Mouse (Mus musculus) CH12.LX (cell line): Measurements from ENCODE around the gene Sept9. TPM values are rescaled to one million over a fixed set of nuclear protein-coding genes. Genes with fewer than 3 reads are reported as not detected.
A peak's percentile ranks its signal among the peaks of the same experiment; 100 is the strongest.

ENCODE experiments used
- DNase-seq: peaks from one replicate; pipeline ENCODE4 v3.0.0-alpha.2; 2013; ENCODE audit errors: extremely low read depth
- H3K27ac ChIP-seq: 2 replicates; pipeline ENCODE4 v1.5.1; 2012; ENCODE audit warnings: low read depth, mild to moderate bottlenecking, control low read depth, moderate library complexity; ENCODE audit not compliant: insufficient read depth
- H3K27me3 ChIP-seq: replicated peaks from 2 replicates; pipeline ENCODE3; 2012; ENCODE audit warnings: inconsistent platforms
- H3K36me3 ChIP-seq, 2 experiments: replicated peaks in 1 of 2; 2 replicates each; pipeline versions ENCODE3 to v1.6.1; 2012; ENCODE audit warnings: inconsistent platforms in 1 of 2, low read length in 1 of 2, mild to moderate bottlenecking in 1 of 2, mixed read lengths in 1 of 2, moderate library complexity in 1 of 2; ENCODE audit not compliant: control insufficient read depth in 1 of 2, insufficient read depth in 1 of 2
- H3K4me1 ChIP-seq, 2 experiments: 2 replicates each; pipeline ENCODE4 v1.6.1; 2012; ENCODE audit warnings: inconsistent platforms in 1 of 2, moderate library complexity in 1 of 2; ENCODE audit not compliant: insufficient read depth in 2 of 2, control insufficient read depth in 1 of 2
- H3K4me2 ChIP-seq: 2 replicates; pipeline ENCODE4 v1.6.1; 2012; ENCODE audit warnings: low read depth, mild to moderate bottlenecking, control low read depth; ENCODE audit not compliant: poor library complexity, insufficient read depth, severe bottlenecking
- H3K4me3 ChIP-seq, 3 experiments: fragments of 150-350 bp in 1 of 3; sonication (generic) in 1 of 3; replicated peaks in 1 of 3; 2 replicates each; pipeline versions ENCODE3 to v1.5.1; 2011 to 2012; ENCODE audit warnings: low read depth in 2 of 3, low read length in 2 of 3, mild to moderate bottlenecking in 2 of 3, moderate library complexity in 2 of 3, control low read depth in 1 of 3, improper control_type of control experiment in 1 of 3, inconsistent platforms in 1 of 3, mixed read lengths in 1 of 3; ENCODE audit not compliant: poor library complexity in 1 of 3
- H3K79me2 ChIP-seq: replicated peaks from 2 replicates; pipeline ENCODE4 v1.6.1; 2012; ENCODE audit warnings: mild to moderate bottlenecking, moderate library complexity; ENCODE audit not compliant: control insufficient read depth, poor library complexity, insufficient read depth, severe bottlenecking; ENCODE audit errors: extremely low read depth
- H3K9ac ChIP-seq: 2 replicates; pipeline ENCODE4 v1.6.1; 2012; ENCODE audit warnings: low read depth, mild to moderate bottlenecking, control low read depth, moderate library complexity; ENCODE audit not compliant: insufficient read depth
- H3K9me3 ChIP-seq: replicated peaks from 2 replicates; pipeline ENCODE3; 2012; ENCODE audit warnings: low read length, inconsistent platforms, mixed read lengths
- BHLHE40 ChIP-seq: IDR thresholded peaks from 2 replicates; pipeline ENCODE4 v1.6.1; 2011; ENCODE audit warnings: mild to moderate bottlenecking, low read depth, low read length, improper control_type of control experiment
- CHD1 ChIP-seq: IDR thresholded peaks from 2 replicates; pipeline ENCODE4 v1.6.1; 2012; ENCODE audit warnings: low read depth, low read length, improper control_type of control experiment, inconsistent platforms
- CHD2 ChIP-seq: IDR thresholded peaks from 2 replicates; pipeline ENCODE4 v1.6.1; 2011; ENCODE audit warnings: low read length, improper control_type of control experiment
- ELF1 ChIP-seq: IDR thresholded peaks from 2 replicates; pipeline ENCODE4 v1.6.1; 2014; ENCODE audit warnings: low read depth, mild to moderate bottlenecking, inconsistent platforms, low read length, improper control_type of control experiment
- HCFC1 ChIP-seq: IDR thresholded peaks from 2 replicates; pipeline ENCODE4 v1.6.1; 2012; ENCODE audit warnings: low read depth, mild to moderate bottlenecking, inconsistent platforms, low read length, improper control_type of control experiment
- IRF4 ChIP-seq: IDR thresholded peaks from 2 replicates; pipeline ENCODE4 v1.6.1; 2014; ENCODE audit warnings: low read depth, mild to moderate bottlenecking, inconsistent platforms, low read length, improper control_type of control experiment
- JUN ChIP-seq: IDR thresholded peaks from 2 replicates; pipeline ENCODE4 v1.6.1; 2011; ENCODE audit warnings: low read depth, mild to moderate bottlenecking, low read length, improper control_type of control experiment, moderate library complexity; ENCODE audit not compliant: insufficient read depth
- JUND ChIP-seq: conservative IDR thresholded peaks from 2 replicates; pipeline ENCODE4 v1.6.1; 2011; ENCODE audit warnings: low read depth, low read length, improper control_type of control experiment
- MAX ChIP-seq: IDR thresholded peaks from 2 replicates; pipeline ENCODE4 v1.6.1; 2011; ENCODE audit warnings: low read length, improper control_type of control experiment
- PAX5 ChIP-seq: IDR thresholded peaks from 2 replicates; pipeline ENCODE4 v1.6.1; 2012; ENCODE audit warnings: low read length, inconsistent platforms, mixed read lengths
- RCOR1 ChIP-seq: conservative IDR thresholded peaks from 2 replicates; pipeline ENCODE4 v1.6.1; 2012; ENCODE audit warnings: low read depth, mild to moderate bottlenecking, inconsistent platforms, low read length, improper control_type of control experiment
- TCF12 ChIP-seq: IDR thresholded peaks from 2 replicates; pipeline ENCODE4 v1.6.1; 2014; ENCODE audit warnings: low read depth, mild to moderate bottlenecking, inconsistent platforms, low read length, improper control_type of control experiment
- UBTF ChIP-seq: IDR thresholded peaks from 2 replicates; pipeline ENCODE4 v1.6.1; 2012; ENCODE audit warnings: low read depth, mild to moderate bottlenecking, inconsistent platforms, low read length, improper control_type of control experiment, moderate library complexity
- USF1 ChIP-seq: IDR thresholded peaks from 2 replicates; pipeline ENCODE4 v1.6.1; 2014; ENCODE audit warnings: low read depth, mild to moderate bottlenecking, inconsistent platforms, low read length, improper control_type of control experiment
- dilution Hi-C: fragments of 300-500 bp; cut with MboI; formaldehyde crosslinking; loops from 2 replicates; pipeline ENCODE4 v1.14.3; 2020; ENCODE audit warnings: low sequenced_read_pairs; ENCODE audit not compliant: extremely low pct_unique_long_range_greater_than_20kb, extremely low pct_ligation_motif_present
- in situ Hi-C: fragments of 300-500 bp; cut with MboI; formaldehyde crosslinking; loops from 3 replicates; pipeline ENCODE4 v1.14.3; 2019; ENCODE audit warnings: low sequenced_read_pairs, low pct_ligation_motif_present, low pct_unique_long_range_greater_than_20kb, mixed read lengths
- polyA plus RNA-seq: library from polyadenylated mRNA; unstranded; fragments of >175 nt; gene quantifications from 2 replicates; pipeline ENCODE4 v1.2.1, GENCODE M21; 2012; ENCODE audit warnings: low read depth; ENCODE audit not compliant: insufficient read length
- total RNA-seq, 2 experiments: library from RNA; depleted of rRNA; stranded (reverse); fragments of 300-350 nt in 1 of 2; fragments of >200 nt in 1 of 2; gene quantifications; 2 replicates each; pipeline ENCODE4 v1.2.3; 2012 to 2014

Sept9 gene
- total and polyA plus RNA-seq, 3 experiments: 47.6 to 128 (median 110) TPM

GRCm38 (mm10) chr11:117343800-117344199 lies 144.3 kb downstream of the Sept9 start:
- Histone ChIP-seq H3K4me1 (peaks cover 62 to 93% of the 10 kb centered on the region in 2 experiments), H3K9me3 (no peaks in the 10 kb centered on the region), H3K4me2 (no peak overlapping the region), H3K4me3 (no peak overlapping the region), H3K27ac (no peak overlapping the region), H3K79me2 (peaks cover 45% of the 10 kb centered on the region), H3K9ac (no peak overlapping the region), H3K36me3 (peaks cover 13 to 53% of the 10 kb centered on the region in 2 experiments), H3K27me3 (no peaks in the 10 kb centered on the region)
- no peak for TF ChIP-seq TCF12
- no peak for TF ChIP-seq CHD1
- TF ChIP-seq USF1: no peak
- no peak for TF ChIP-seq BHLHE40
- TF ChIP-seq UBTF: no peak
- no peak for TF ChIP-seq MAX
- TF ChIP-seq RCOR1: no peak
- TF ChIP-seq JUN: no peak
- TF ChIP-seq HCFC1: no peak
- TF ChIP-seq JUND: no peak
- TF ChIP-seq PAX5: no peak
- dilution Hi-C loops (no loop called here), in situ Hi-C loops (no loop called here)
- DNase-seq: no peak

- DNase-seq: no peak
- in situ Hi-C loops: no loop called here
- H3K27ac ChIP-seq: no peak overlapping the region
- peaks cover 13 to 51% of the 10 kb centered on the region in 2 experiments for H3K36me3 ChIP-seq
- peaks cover 61 to 93% of the 10 kb centered on the region in 2 experiments for H3K4me1 ChIP-seq
- no peaks in the 10 kb centered on the region for H3K9me3 ChIP-seq
- TF ChIP-seq CHD1 (no peak), CHD2 (no peak)
- dilution Hi-C loops: no loop called here
- H3K27me3 ChIP-seq: no peaks in the 10 kb centered on the region
- no peak overlapping the region for H3K9ac ChIP-seq
- H3K4me3 ChIP-seq: no peak overlapping the region
- H3K79me2 ChIP-seq: peaks cover 45% of the 10 kb centered on the region
- H3K4me2 ChIP-seq: no peak overlapping the region
Observed at GRCm38 (mm10) chr11:117344339-117345021, 145.0 kb downstream of the Sept9 start.

- Histone ChIP-seq H3K36me3 (peaks cover 10 to 46% of the 10 kb centered on the region in 2 experiments), H3K4me3 (no peak overlapping the region), H3K79me2 (peaks cover 38% of the 10 kb centered on the region), H3K27ac (peak overlapping the region; percentile 2), H3K27me3 (no peaks in the 10 kb centered on the region), H3K4me2 (no peak overlapping the region), H3K4me1 (peaks cover 56 to 93% of the 10 kb centered on the region in 2 experiments), H3K9ac (no peak overlapping the region), H3K9me3 (no peaks in the 10 kb centered on the region)
- TF ChIP-seq ELF1: 0 out of 2 replicates have a peak, but pooled peaks have one; percentile 13
- no peak for TF ChIP-seq IRF4
- DNase-seq: no peak
- dilution Hi-C loops (no loop called here), in situ Hi-C loops (no loop called here)
Observed at GRCm38 (mm10) chr11:117345022-117345765, 145.7 kb downstream of the Sept9 start.
